Mouse (Mus musculus): ENCODE data around the gene Gsc. TPM values are rescaled to one million over a fixed set of nuclear protein-coding genes. Genes with fewer than 3 reads are reported as not detected.

Gene Gsc
- total and polyA plus RNA-seq, 2 experiments from 2014 or later = not detected

DNA sequence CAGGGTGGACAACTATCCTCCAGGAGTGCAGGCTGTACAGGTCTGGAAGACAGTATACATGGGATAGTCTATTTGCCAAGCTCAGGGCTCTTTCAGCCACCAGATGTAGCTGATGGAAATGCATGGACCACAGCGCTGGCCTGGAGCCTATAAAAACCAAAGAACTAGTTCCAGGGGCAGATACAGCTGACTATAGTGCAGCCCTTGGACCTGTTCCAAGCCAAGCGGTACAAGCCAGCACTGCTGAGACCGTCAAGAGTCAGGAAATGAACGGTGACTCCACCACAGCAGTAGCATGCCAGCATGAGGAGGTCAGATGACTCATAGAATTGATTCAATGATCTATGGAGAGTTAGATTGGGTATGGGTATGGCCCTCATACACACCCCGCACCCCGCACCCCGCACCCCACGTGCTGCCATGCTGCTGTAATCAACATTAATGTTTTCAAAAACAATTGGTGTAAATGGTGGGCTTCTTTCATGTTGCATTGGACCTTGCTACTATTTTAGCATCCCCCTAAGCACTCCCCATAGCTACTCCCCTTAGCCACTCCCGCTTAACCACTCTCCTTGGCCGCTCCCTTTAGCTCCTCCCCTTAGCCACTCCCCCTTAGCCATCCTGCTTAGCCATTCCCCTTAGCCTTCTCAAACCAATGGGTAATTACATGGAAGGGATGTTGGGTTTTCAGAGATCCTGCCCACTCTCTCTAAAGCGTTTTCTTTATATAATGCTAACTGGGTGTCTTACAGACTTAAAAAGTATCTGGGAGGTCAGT lies 50.3 kb downstream of the Gsc start:
- H3K27me3 ChIP-seq (ENCODE audit: control insufficient read depth, insufficient read depth, low read length) = peaks cover 11% of the 10 kb centered on the region; the same call in 1 of the 2 replicates
- no peak overlapping the region for H3K9ac ChIP-seq (replicated peaks; ENCODE audit: low read depth, low read length)
- no peaks in the 10 kb centered on the region for H3K4me1 ChIP-seq (ENCODE audit: control insufficient read depth, insufficient read depth)
- 46% methylated on average over 11 of the region's 11 CpGs for WGBS
- no peaks in the 10 kb centered on the region for H3K9me3 ChIP-seq (replicated peaks; ENCODE audit: control insufficient read depth, low read length)
- H3K36me3 ChIP-seq (replicated peaks; ENCODE audit: control insufficient read depth, insufficient read depth, low read length) = no peaks in the 10 kb centered on the region
- ATAC-seq (ENCODE audit: insufficient read depth, low read depth) (peak; percentile 60), DNase-seq (ENCODE audit: low spot score) (peak; percentile 54)
- no peak overlapping the region for H3K27ac ChIP-seq (ENCODE audit: low read depth)
- no peak overlapping the region for H3K4me2 ChIP-seq (ENCODE audit: low read depth, low read length)
- H3K4me3 ChIP-seq (ENCODE audit: low read depth, low read length) = no peak overlapping the region
- TF ChIP-seq CTCF (IDR thresholded peaks at IDR 0.05; ENCODE audit: low read depth) (no peak), EP300 (IDR thresholded peaks at IDR 0.05; ENCODE audit: low read depth) (no peak)

Other genes starting within 250 kb of the Gsc start
- gene Serpina3g, start 237.1 kb downstream of the Gsc start, total RNA-seq (2014; rRNA removed; ENCODE audit: low replicate concordance) = 6.9 and 12.6 TPM in 2 replicates
- 3.3 and 3.4 TPM in 2 replicates for gene Serpina3g, start 237.1 kb downstream of the Gsc start, polyA plus RNA-seq (2015; fragmentation: Nextera tagmentation; extraction: Ambion mirVana)
- not detected in 2 replicates for gene Serpina3i, start 210.2 kb downstream of the Gsc start, total RNA-seq (2014; rRNA removed; ENCODE audit: low replicate concordance)
- gene Serpina3i, start 210.2 kb downstream of the Gsc start, polyA plus RNA-seq (2015; fragmentation: Nextera tagmentation; extraction: Ambion mirVana) = 0.19 TPM in 1 of 2 replicates, not detected in the other
- not detected in 2 replicates for gene Serpina3j, start 158.8 kb downstream of the Gsc start, total RNA-seq (2014; rRNA removed; ENCODE audit: low replicate concordance)
- not detected in 2 replicates for gene Serpina3j, start 158.8 kb downstream of the Gsc start, polyA plus RNA-seq (2015; fragmentation: Nextera tagmentation; extraction: Ambion mirVana)
- gene Serpina3k, start 134.8 kb downstream of the Gsc start, total RNA-seq (2014; rRNA removed; ENCODE audit: low replicate concordance) = not detected in 2 replicates
- gene Serpina3k, start 134.8 kb downstream of the Gsc start, polyA plus RNA-seq (2015; fragmentation: Nextera tagmentation; extraction: Ambion mirVana) = 0.05 TPM in 1 of 2 replicates, not detected in the other
- gene Serpina3m, start 134.8 kb downstream of the Gsc start, total RNA-seq (2014; rRNA removed; ENCODE audit: low replicate concordance) = 1.4 TPM in 1 of 2 replicates, not detected in the other
- gene Serpina3m, start 134.8 kb downstream of the Gsc start, polyA plus RNA-seq (2015; fragmentation: Nextera tagmentation; extraction: Ambion mirVana) = not detected in 2 replicates
- gene Serpina3n, start 66.6 kb downstream of the Gsc start, total RNA-seq (2014; rRNA removed; ENCODE audit: low replicate concordance) = 1.7 and 3.5 TPM in 2 replicates
- 0.37 and 0.54 TPM in 2 replicates for gene Serpina3n, start 66.6 kb downstream of the Gsc start, polyA plus RNA-seq (2015; fragmentation: Nextera tagmentation; extraction: Ambion mirVana)